Mouse (Mus musculus) kidney, embryonic 16.5 days (tissue): Measurements from ENCODE around the gene Pla2g4b. TPM values are rescaled to one million over a fixed set of nuclear protein-coding genes. Genes with fewer than 3 reads are reported as not detected.

Source experiments
- ATAC-seq: fragments of 200-750 bp; cut with Nextera tagmentation; 2 replicates; pipeline ENCODE4 v1.8.0; 2017; ENCODE audit warnings: moderate TSS enrichment; ENCODE audit not compliant: low FRiP score, low TSS enrichment
- H3K27ac ChIP-seq: fragments of 300-500 bp; sonication (generic); 2 replicates; pipeline ENCODE4 v1.5.1; 2014; ENCODE audit warnings: low read length
- H3K27me3 ChIP-seq: fragments of 300-500 bp; sonication (generic); 2 replicates; pipeline ENCODE4 v1.6.1; 2014; ENCODE audit warnings: low read length, control low read depth, mixed read lengths; ENCODE audit not compliant: insufficient read depth
- H3K36me3 ChIP-seq: fragments of 300-500 bp; sonication (generic); 2 replicates; pipeline ENCODE4 v1.6.1; 2014; ENCODE audit warnings: low read length, control low read depth, mixed read lengths; ENCODE audit not compliant: insufficient read depth
- H3K4me1 ChIP-seq: fragments of 300-500 bp; sonication (generic); 2 replicates; pipeline ENCODE4 v1.6.1; 2014; ENCODE audit warnings: low read length, control low read depth, mixed read lengths; ENCODE audit not compliant: insufficient read depth
- H3K4me2 ChIP-seq: fragments of 300-500 bp; sonication (generic); replicated peaks from 2 replicates; pipeline ENCODE4 v1.6.1; 2014; ENCODE audit warnings: low read depth, low read length
- H3K4me3 ChIP-seq: fragments of 300-500 bp; sonication (generic); 2 replicates; pipeline ENCODE4 v1.5.1; 2014; ENCODE audit warnings: mild to moderate bottlenecking, low read length
- H3K9ac ChIP-seq: fragments of 300-500 bp; sonication (generic); replicated peaks from 2 replicates; pipeline ENCODE4 v1.6.1; 2014; ENCODE audit warnings: low read length
- H3K9me3 ChIP-seq: fragments of 300-500 bp; sonication (generic); 2 replicates; pipeline ENCODE4 v1.6.1; 2016; ENCODE audit warnings: low read length, control low read depth
- WGBS: fragments of 180-500 bp; shearing (Covaris S2); extraction: QIAGEN DNeasy Blood & Tissue Kit; methylation state at CpG from one replicate; pipeline ENCODE4 v1.1.7; 2014; 5-methylcytosine and 5-hydroxymethylcytosine counted together
- polyA plus RNA-seq: library from polyadenylated mRNA; unstranded; fragments of >200 nt; fragmentation: Nextera tagmentation; extraction: Ambion mirVana; gene quantifications from 2 replicates; pipeline ENCODE4 v1.2.1, GENCODE M21; 2015

Pla2g4b gene
- polyA plus RNA-seq, 1 experiment from 2014 or later = 2.0 TPM

- H3K4me3 ChIP-seq = no peak overlapping the region
- 90% methylated on average over 12 of the region's 12 CpGs for WGBS
- H3K4me1 ChIP-seq = peaks cover 2% of the 10 kb centered on the region; the same call in 1 of the 2 replicates
- ATAC-seq = no peak
- no peak overlapping the region for H3K4me2 ChIP-seq
- no peak overlapping the region for H3K27ac ChIP-seq
- H3K36me3 ChIP-seq = no peaks in the 10 kb centered on the region
- H3K9me3 ChIP-seq = no peaks in the 10 kb centered on the region
- H3K27me3 ChIP-seq = no peaks in the 10 kb centered on the region
- no peak overlapping the region for H3K9ac ChIP-seq
Measured at GRCm38 (mm10) chr2:120054771-120055552, 21.7 kb downstream of the Pla2g4b start.

GRCm38 (mm10) chr2:120055923-120056322, 22.7 kb downstream of the Pla2g4b start:
- ATAC-seq = no peak
- no peaks in the 10 kb centered on the region for H3K36me3 ChIP-seq
- 86% methylated on average over 10 of the region's 10 CpGs for WGBS
- no peak overlapping the region for H3K9ac ChIP-seq
- peaks cover 11% of the 10 kb centered on the region for H3K4me1 ChIP-seq
- no peaks in the 10 kb centered on the region for H3K27me3 ChIP-seq
- no peak overlapping the region for H3K4me2 ChIP-seq
- no peak overlapping the region for H3K4me3 ChIP-seq
- no peaks in the 10 kb centered on the region for H3K9me3 ChIP-seq
- H3K27ac ChIP-seq = no peak overlapping the region

- WGBS = 74% methylated on average over 4 of the region's 4 CpGs
- H3K27ac ChIP-seq = no peak overlapping the region
- H3K4me2 ChIP-seq = no peak overlapping the region
- no peak overlapping the region for H3K9ac ChIP-seq
- H3K4me3 ChIP-seq = no peak overlapping the region
- H3K9me3 ChIP-seq = no peaks in the 10 kb centered on the region
- H3K27me3 ChIP-seq = no peaks in the 10 kb centered on the region
- H3K4me1 ChIP-seq = peaks cover 20% of the 10 kb centered on the region
- H3K36me3 ChIP-seq = no peaks in the 10 kb centered on the region
- ATAC-seq = no peak
Measured at GRCm38 (mm10) chr2:120058818-120059217, 25.6 kb downstream of the Pla2g4b start.

DNA sequence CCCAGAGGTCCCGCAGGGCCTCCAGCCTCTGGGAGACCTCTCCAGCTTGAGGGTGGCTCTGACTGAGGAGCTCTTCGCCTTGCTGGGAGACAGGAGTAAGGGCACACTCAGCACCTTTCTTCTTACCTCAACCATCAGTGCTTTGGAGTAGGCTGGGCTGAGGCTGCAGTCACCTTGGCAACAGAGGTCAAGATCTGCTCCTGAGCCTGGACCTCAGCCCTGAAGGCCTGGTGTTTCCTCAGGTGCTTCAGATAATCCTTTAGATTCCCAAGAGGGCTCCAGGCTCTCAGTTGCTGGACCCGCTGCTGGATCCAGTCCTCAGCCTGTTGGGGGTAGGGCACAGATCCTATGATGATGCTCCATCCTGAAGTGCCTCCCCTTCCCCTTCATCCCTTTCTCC, 26.2 kb downstream of the Pla2g4b start:
- no peaks in the 10 kb centered on the region for H3K36me3 ChIP-seq
- H3K4me3 ChIP-seq = no peak overlapping the region
- no peak for ATAC-seq
- peaks cover 20% of the 10 kb centered on the region for H3K4me1 ChIP-seq
- no peaks in the 10 kb centered on the region for H3K27me3 ChIP-seq
- 92% methylated on average over 3 of the region's 3 CpGs for WGBS
- H3K9ac ChIP-seq = no peak overlapping the region
- no peak overlapping the region for H3K27ac ChIP-seq
- H3K4me2 ChIP-seq = no peak overlapping the region
- H3K9me3 ChIP-seq = no peaks in the 10 kb centered on the region

GRCm38 (mm10) chr2:120060190-120060589, 27.0 kb downstream of the Pla2g4b start:
- Histone ChIP-seq H3K4me3 (no peak overlapping the region), H3K4me1 (peaks cover 20% of the 10 kb centered on the region), H3K9me3 (no peaks in the 10 kb centered on the region), H3K36me3 (no peaks in the 10 kb centered on the region), H3K9ac (no peak overlapping the region), H3K27ac (peak overlapping the region; percentile 61), H3K4me2 (no peak overlapping the region), H3K27me3 (no peaks in the 10 kb centered on the region)
- 26% methylated on average over 6 of the region's 6 CpGs for WGBS
- ATAC-seq = peak; percentile 72; the same call in 1 of the 2 replicates

DNA sequence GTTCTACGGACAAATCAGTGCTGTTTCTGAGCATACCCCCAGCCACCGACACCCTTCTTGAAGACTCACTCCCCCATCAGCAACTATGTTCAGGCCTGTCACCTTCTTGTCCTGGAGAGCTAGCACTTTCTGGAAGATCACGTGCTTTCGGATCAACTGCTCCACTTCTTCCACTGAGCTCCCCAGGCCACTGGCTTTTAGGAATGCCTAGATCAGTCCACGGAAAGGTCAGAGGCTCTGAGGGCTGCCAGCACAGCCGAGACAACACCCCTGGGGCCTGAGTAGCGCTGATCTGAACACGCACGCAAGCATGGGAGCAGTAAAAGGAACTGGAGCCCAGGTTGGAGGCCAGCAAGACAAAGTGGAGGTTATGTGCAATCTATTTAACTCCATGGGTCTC, 27.4 kb downstream of the Pla2g4b start:
- Histone ChIP-seq H3K36me3 (no peaks in the 10 kb centered on the region), H3K4me3 (no peak overlapping the region), H3K27me3 (no peaks in the 10 kb centered on the region), H3K9ac (0 out of 2 replicates have a peak overlapping the region, but pooled peaks have one; percentile 18), H3K9me3 (no peaks in the 10 kb centered on the region), H3K27ac (peak overlapping the region; percentile 61), H3K4me2 (no peak overlapping the region), H3K4me1 (peaks cover 20% of the 10 kb centered on the region)
- WGBS = 20% methylated on average over 9 of the region's 9 CpGs
- ATAC-seq = peak; percentile 60

DNA sequence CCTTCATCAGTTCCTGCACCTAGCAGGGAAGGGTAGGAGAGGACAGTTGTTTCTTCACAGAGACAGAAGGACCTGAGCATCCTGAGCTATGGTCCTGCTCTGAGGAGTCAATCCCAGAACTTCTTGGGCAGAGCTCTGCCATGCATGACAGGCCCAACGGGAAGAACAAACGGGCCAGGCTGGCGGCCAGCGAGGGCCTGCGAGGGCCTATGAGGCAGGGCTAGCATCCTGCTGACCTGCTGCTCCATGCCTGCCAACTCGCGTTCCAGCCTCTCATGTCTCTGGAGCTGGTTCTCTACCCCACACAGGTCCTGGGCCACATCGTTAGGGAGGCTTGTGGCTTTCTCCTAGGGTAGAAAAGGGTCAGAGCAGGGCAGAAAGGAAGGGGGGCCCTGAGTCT, 29.0 kb downstream of the Pla2g4b start:
- H3K9me3 ChIP-seq = no peaks in the 10 kb centered on the region
- H3K27ac ChIP-seq = no peak overlapping the region
- peaks cover 20% of the 10 kb centered on the region for H3K4me1 ChIP-seq
- no peak overlapping the region for H3K4me3 ChIP-seq
- no peak overlapping the region for H3K4me2 ChIP-seq
- ATAC-seq = no peak
- H3K27me3 ChIP-seq = no peaks in the 10 kb centered on the region
- 70% methylated on average over 8 of the region's 8 CpGs for WGBS
- H3K36me3 ChIP-seq = no peaks in the 10 kb centered on the region
- H3K9ac ChIP-seq = no peak overlapping the region

- H3K4me3 ChIP-seq = no peak overlapping the region
- no peaks in the 10 kb centered on the region for H3K27me3 ChIP-seq
- H3K27ac ChIP-seq = no peak overlapping the region
- no peak for ATAC-seq
- H3K4me2 ChIP-seq = no peak overlapping the region
- H3K9ac ChIP-seq = no peak overlapping the region
- H3K4me1 ChIP-seq = peaks cover 20% of the 10 kb centered on the region
- H3K9me3 ChIP-seq = no peaks in the 10 kb centered on the region
- WGBS = 81% methylated on average over 6 of the region's 6 CpGs
- no peaks in the 10 kb centered on the region for H3K36me3 ChIP-seq
Measured at GRCm38 (mm10) chr2:120064639-120065038, 31.4 kb downstream of the Pla2g4b start.

- no peaks in the 10 kb centered on the region for H3K9me3 ChIP-seq
- WGBS = 91% methylated on average over 8 of the region's 10 CpGs
- no peak for ATAC-seq
- H3K4me3 ChIP-seq = no peak overlapping the region
- peaks cover 16% of the 10 kb centered on the region for H3K4me1 ChIP-seq
- no peak overlapping the region for H3K9ac ChIP-seq
- no peak overlapping the region for H3K4me2 ChIP-seq
- H3K27ac ChIP-seq = no peak overlapping the region
- no peaks in the 10 kb centered on the region for H3K36me3 ChIP-seq
- no peaks in the 10 kb centered on the region for H3K27me3 ChIP-seq
Measured at GRCm38 (mm10) chr2:120065243-120065642, 32.0 kb downstream of the Pla2g4b start.

- 82% methylated on average over 3 of the region's 3 CpGs for WGBS
- H3K4me1 ChIP-seq = peaks cover 7% of the 10 kb centered on the region
- ATAC-seq = no peak
- H3K9ac ChIP-seq = no peak overlapping the region
- no peak overlapping the region for H3K4me2 ChIP-seq
- H3K27me3 ChIP-seq = no peaks in the 10 kb centered on the region
- no peak overlapping the region for H3K4me3 ChIP-seq
- H3K36me3 ChIP-seq = no peaks in the 10 kb centered on the region
- H3K27ac ChIP-seq = no peak overlapping the region
- H3K9me3 ChIP-seq = no peaks in the 10 kb centered on the region
Measured at GRCm38 (mm10) chr2:120066224-120066623, 33.0 kb downstream of the Pla2g4b start.
